Comparison of ENCODE assay signal across 24 mouse cellular contexts in the genomic region with DNA sequence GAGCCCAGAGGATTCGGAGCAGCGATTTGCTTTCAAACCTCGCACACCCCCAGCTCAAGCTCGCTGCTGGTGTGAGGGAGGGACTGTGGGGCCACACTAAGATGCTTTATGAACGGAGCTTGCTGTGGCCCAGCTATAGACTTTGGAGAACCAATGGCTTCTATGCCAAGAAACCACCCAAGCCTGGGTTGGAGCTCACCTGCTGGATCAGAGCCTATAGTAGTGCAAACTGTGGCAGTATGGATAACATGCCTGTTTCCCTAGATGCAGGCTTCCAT.
DNase-seq lines count a peak whose midpoint lies in the region; ATAC-seq and TF ChIP-seq lines count a peak whose summit lies in the region.
"Had no signal": no experiment of that assay in that cellular context is flagged by ENCODE, and none has a peak within 500 bp of the region (broad histone marks: within the 10 kb centered on the region; RNA-seq: fewer than 3 reads in every experiment).

No protein-coding gene starts in this region.

- H3K27ac ChIP-seq in layer of hippocampus, adult 2 months: 0 out of 2 replicates have a peak overlapping the region, but pooled peaks have one; percentile 3
- peak overlapping the region; percentile 78 for H3K27ac ChIP-seq in forebrain, embryonic 10.5 days
- peak overlapping the region; percentile 83 for H3K27ac ChIP-seq in forebrain, embryonic 15.5 days (replicated peaks)
- no peak overlapping the region for H3K27ac ChIP-seq in heart, embryonic 10.5 days
- H3K27ac ChIP-seq: heart, embryonic 15.5 days; left cerebral cortex, adult 2 months; limb, embryonic 12.5 days; liver, embryonic 15.5 days; neural tube, embryonic 12.5 days had no signal

- H3K9me3 ChIP-seq in forebrain, embryonic 10.5 days: no peaks in the 10 kb centered on the region
- H3K9me3 ChIP-seq in forebrain, embryonic 15.5 days: no peaks in the 10 kb centered on the region
- H3K9me3 ChIP-seq in heart, embryonic 10.5 days: no peaks in the 10 kb centered on the region
- H3K9me3 ChIP-seq: heart, embryonic 15.5 days; limb, embryonic 12.5 days; liver, embryonic 15.5 days; neural tube, embryonic 12.5 days had no signal

- H3K4me3 ChIP-seq in layer of hippocampus, adult 2 months: no peak overlapping the region
- H3K4me3 ChIP-seq in forebrain, embryonic 10.5 days: no peak overlapping the region
- H3K4me3 ChIP-seq in forebrain, embryonic 15.5 days: no peak overlapping the region
- no peak overlapping the region for H3K4me3 ChIP-seq in heart, embryonic 10.5 days
- H3K4me3 ChIP-seq: heart, embryonic 15.5 days; left cerebral cortex, adult 2 months; limb, embryonic 12.5 days; liver, embryonic 15.5 days; myocyte; neural tube, embryonic 12.5 days had no signal

- peak; percentile 87 for ATAC-seq in forebrain, embryonic 15.5 days (replicated peaks)
- ATAC-seq: activated CD4-positive, CD25-positive, alpha-beta regulatory T cell, adult 4 months; intestine, postnatal 0 days had no signal

- H3K4me1 ChIP-seq in forebrain, embryonic 10.5 days: peaks cover 55% of the 10 kb centered on the region
- H3K4me1 ChIP-seq in forebrain, embryonic 15.5 days: peaks cover 40% of the 10 kb centered on the region
- no peaks in the 10 kb centered on the region for H3K4me1 ChIP-seq in heart, embryonic 10.5 days
- H3K4me1 ChIP-seq: heart, embryonic 15.5 days; liver, embryonic 15.5 days had no signal

- DNase-seq in layer of hippocampus, adult 2 months (ENCODE audit: low spot score in 2 of 2): no peak
- DNase-seq in layer of hippocampus, adult 9-11 months: no peak
- peak; percentile 8 for DNase-seq in brain, adult 2 months (ENCODE audit: low read depth, low spot score)
- no peak for DNase-seq in forebrain, embryonic 10.5 days (ENCODE audit: extremely low spot score, low spot score)
- no peak for DNase-seq in embryo, embryonic 11 days
- no peak for DNase-seq in heart, embryonic 10.5 days (ENCODE audit: low spot score)
- DNase-seq: adrenal gland, adult 2 months; adrenal gland, postnatal 36 days; cerebellum, adult 2 months; cerebellum, postnatal 14 days; kidney, postnatal 14 days; lung, embryonic 14.5 days; lung, postnatal 14 days; retina, postnatal 1 day; thymus, postnatal 4 days had no signal

- no peak overlapping the region for H3K9ac ChIP-seq in forebrain, embryonic 15.5 days (replicated peaks)
- H3K9ac ChIP-seq: heart, embryonic 15.5 days; limb, embryonic 12.5 days; liver, embryonic 15.5 days; lung, embryonic 14.5 days; neural tube, embryonic 12.5 days had no signal

- TF ChIP-seq CTCF in layer of hippocampus, adult 2 months (conservative IDR thresholded peaks at IDR 0.05): no peak

- no peaks in the 10 kb centered on the region for H3K36me3 ChIP-seq in forebrain, embryonic 10.5 days (replicated peaks)
- no peaks in the 10 kb centered on the region for H3K36me3 ChIP-seq in forebrain, embryonic 15.5 days
- H3K36me3 ChIP-seq in heart, embryonic 10.5 days: no peaks in the 10 kb centered on the region
- H3K36me3 ChIP-seq: heart, embryonic 15.5 days; limb, embryonic 12.5 days; liver, embryonic 15.5 days; neural tube, embryonic 12.5 days had no signal

- H3K27me3 ChIP-seq in forebrain, embryonic 10.5 days (ENCODE audit: poor library complexity, severe bottlenecking): peaks cover 99% of the 10 kb centered on the region
- H3K27me3 ChIP-seq in forebrain, embryonic 15.5 days: peaks cover 47% of the 10 kb centered on the region
- H3K27me3 ChIP-seq in heart, embryonic 10.5 days (ENCODE audit: insufficient read depth, poor library complexity, severe bottlenecking): peaks cover 74% of the 10 kb centered on the region
- H3K27me3 ChIP-seq: liver, embryonic 15.5 days had no signal

- H3K4me2 ChIP-seq in forebrain, embryonic 15.5 days (replicated peaks): no peak overlapping the region
- H3K4me2 ChIP-seq: heart, embryonic 15.5 days; limb, embryonic 12.5 days; liver, embryonic 15.5 days; lung, embryonic 14.5 days; neural tube, embryonic 12.5 days had no signal

- 28% methylated on average over 5 of the region's 5 CpGs for WGBS in forebrain, embryonic 10.5 days
- WGBS in forebrain, embryonic 15.5 days: 6% methylated on average over 5 of the region's 5 CpGs
- 81% methylated on average over 5 of the region's 5 CpGs for WGBS in heart, embryonic 10.5 days
